Mouse (Mus musculus) kidney, embryonic 16.5 days (tissue): Measurements from ENCODE around the gene Tle4. TPM values are rescaled to one million over a fixed set of nuclear protein-coding genes. Genes with fewer than 3 reads are reported as not detected.

Experiments used
- ATAC-seq: fragments of 200-750 bp; cut with Nextera tagmentation; 2 replicates; pipeline ENCODE4 v1.8.0; 2017; ENCODE audit warnings: moderate TSS enrichment; ENCODE audit not compliant: low FRiP score, low TSS enrichment
- H3K27ac ChIP-seq: fragments of 300-500 bp; sonication (generic); 2 replicates; pipeline ENCODE4 v1.5.1; 2014; ENCODE audit warnings: low read length
- H3K27me3 ChIP-seq: fragments of 300-500 bp; sonication (generic); 2 replicates; pipeline ENCODE4 v1.6.1; 2014; ENCODE audit warnings: low read length, control low read depth, mixed read lengths; ENCODE audit not compliant: insufficient read depth
- H3K36me3 ChIP-seq: fragments of 300-500 bp; sonication (generic); 2 replicates; pipeline ENCODE4 v1.6.1; 2014; ENCODE audit warnings: low read length, control low read depth, mixed read lengths; ENCODE audit not compliant: insufficient read depth
- H3K4me1 ChIP-seq: fragments of 300-500 bp; sonication (generic); 2 replicates; pipeline ENCODE4 v1.6.1; 2014; ENCODE audit warnings: low read length, control low read depth, mixed read lengths; ENCODE audit not compliant: insufficient read depth
- H3K4me2 ChIP-seq: fragments of 300-500 bp; sonication (generic); replicated peaks from 2 replicates; pipeline ENCODE4 v1.6.1; 2014; ENCODE audit warnings: low read depth, low read length
- H3K4me3 ChIP-seq: fragments of 300-500 bp; sonication (generic); 2 replicates; pipeline ENCODE4 v1.5.1; 2014; ENCODE audit warnings: mild to moderate bottlenecking, low read length
- H3K9ac ChIP-seq: fragments of 300-500 bp; sonication (generic); replicated peaks from 2 replicates; pipeline ENCODE4 v1.6.1; 2014; ENCODE audit warnings: low read length
- H3K9me3 ChIP-seq: fragments of 300-500 bp; sonication (generic); 2 replicates; pipeline ENCODE4 v1.6.1; 2016; ENCODE audit warnings: low read length, control low read depth
- WGBS: fragments of 180-500 bp; shearing (Covaris S2); extraction: QIAGEN DNeasy Blood & Tissue Kit; methylation state at CpG from one replicate; pipeline ENCODE4 v1.1.7; 2014; 5-methylcytosine and 5-hydroxymethylcytosine counted together
- polyA plus RNA-seq: library from polyadenylated mRNA; unstranded; fragments of >200 nt; fragmentation: Nextera tagmentation; extraction: Ambion mirVana; gene quantifications from 2 replicates; pipeline ENCODE4 v1.2.1, GENCODE M21; 2015

Gene Tle4
- polyA plus RNA-seq, 1 experiment from 2014 or later = 14.6 TPM

GRCm38 (mm10) chr19:14568879-14569278 lies 29.0 kb downstream of the Tle4 start:
- H3K36me3 ChIP-seq = no peaks in the 10 kb centered on the region
- no peak overlapping the region for H3K4me2 ChIP-seq
- no peak overlapping the region for H3K27ac ChIP-seq
- H3K4me3 ChIP-seq = no peak overlapping the region
- no peaks in the 10 kb centered on the region for H3K9me3 ChIP-seq
- peaks cover 21% of the 10 kb centered on the region for H3K4me1 ChIP-seq
- ATAC-seq = no peak
- no peak overlapping the region for H3K9ac ChIP-seq
- H3K27me3 ChIP-seq = no peaks in the 10 kb centered on the region

- Histone ChIP-seq H3K36me3 (no peaks in the 10 kb centered on the region), H3K9me3 (no peaks in the 10 kb centered on the region), H3K4me1 (peaks cover 21% of the 10 kb centered on the region), H3K27ac (no peak overlapping the region), H3K4me2 (no peak overlapping the region), H3K4me3 (no peak overlapping the region), H3K27me3 (no peaks in the 10 kb centered on the region), H3K9ac (no peak overlapping the region)
- WGBS = 44% methylated on average over 3 of the region's 3 CpGs
- ATAC-seq = no peak
Measured at GRCm38 (mm10) chr19:14567081-14567480, 30.8 kb downstream of the Tle4 start.

- Histone ChIP-seq H3K9ac (no peak overlapping the region), H3K9me3 (no peaks in the 10 kb centered on the region), H3K4me2 (no peak overlapping the region), H3K4me1 (peaks cover 21% of the 10 kb centered on the region), H3K4me3 (no peak overlapping the region), H3K27ac (no peak overlapping the region), H3K27me3 (no peaks in the 10 kb centered on the region), H3K36me3 (no peaks in the 10 kb centered on the region)
- 25% methylated on average over 5 of the region's 5 CpGs for WGBS
- ATAC-seq = peak; percentile 31; the same call in 1 of the 2 replicates
Measured at GRCm38 (mm10) chr19:14566564-14567021, 31.3 kb downstream of the Tle4 start.

GRCm38 (mm10) chr19:14565424-14566069 lies 32.3 kb downstream of the Tle4 start:
- Histone ChIP-seq H3K36me3 (no peaks in the 10 kb centered on the region), H3K4me1 (peaks cover 21% of the 10 kb centered on the region), H3K27ac (no peak overlapping the region), H3K27me3 (no peaks in the 10 kb centered on the region), H3K9me3 (no peaks in the 10 kb centered on the region), H3K4me3 (no peak overlapping the region), H3K4me2 (no peak overlapping the region), H3K9ac (no peak overlapping the region)
- 0 out of 2 replicates have a peak, but pooled peaks have one; percentile 46 for ATAC-seq
- 88% methylated on average over 4 of the region's 4 CpGs for WGBS

GRCm38 (mm10) chr19:14563273-14563959 lies 34.4 kb downstream of the Tle4 start:
- Histone ChIP-seq H3K4me1 (peaks cover 14% of the 10 kb centered on the region), H3K27ac (no peak overlapping the region), H3K4me2 (no peak overlapping the region), H3K9me3 (no peaks in the 10 kb centered on the region), H3K36me3 (no peaks in the 10 kb centered on the region), H3K4me3 (no peak overlapping the region), H3K9ac (no peak overlapping the region), H3K27me3 (no peaks in the 10 kb centered on the region)
- 88% methylated on average over 4 of the region's 4 CpGs for WGBS
- no peak for ATAC-seq

GRCm38 (mm10) chr19:14547871-14548270 lies 50.0 kb downstream of the Tle4 start:
- ATAC-seq = no peak
- Histone ChIP-seq H3K9me3 (no peaks in the 10 kb centered on the region), H3K27me3 (no peaks in the 10 kb centered on the region), H3K4me1 (no peaks in the 10 kb centered on the region), H3K27ac (no peak overlapping the region), H3K36me3 (no peaks in the 10 kb centered on the region), H3K9ac (no peak overlapping the region), H3K4me3 (no peak overlapping the region), H3K4me2 (no peak overlapping the region)
- WGBS = 81% methylated on average over 3 of the region's 3 CpGs

- 93% methylated on average over 8 of the region's 8 CpGs for WGBS
- no peak for ATAC-seq
- H3K27ac ChIP-seq = no peak overlapping the region
- no peak overlapping the region for H3K4me2 ChIP-seq
- H3K36me3 ChIP-seq = no peaks in the 10 kb centered on the region
- H3K4me3 ChIP-seq = no peak overlapping the region
- no peaks in the 10 kb centered on the region for H3K4me1 ChIP-seq
- H3K9ac ChIP-seq = no peak overlapping the region
- no peaks in the 10 kb centered on the region for H3K27me3 ChIP-seq
- no peaks in the 10 kb centered on the region for H3K9me3 ChIP-seq
Measured at GRCm38 (mm10) chr19:14547133-14547842, 50.6 kb downstream of the Tle4 start.

- H3K9me3 ChIP-seq = no peaks in the 10 kb centered on the region
- ATAC-seq = no peak
Measured at GRCm38 (mm10) chr19:14545485-14545884, 52.4 kb downstream of the Tle4 start.

GRCm38 (mm10) chr19:14543305-14543704 lies 54.5 kb downstream of the Tle4 start:
- no peaks in the 10 kb centered on the region for H3K4me1 ChIP-seq
- no peaks in the 10 kb centered on the region for H3K36me3 ChIP-seq
- no peak overlapping the region for H3K4me2 ChIP-seq
- 90% methylated on average over 1 of the region's 1 CpGs for WGBS
- H3K9me3 ChIP-seq = no peaks in the 10 kb centered on the region
- no peak overlapping the region for H3K4me3 ChIP-seq
- no peak for ATAC-seq
- no peak overlapping the region for H3K27ac ChIP-seq
- no peaks in the 10 kb centered on the region for H3K27me3 ChIP-seq
- no peak overlapping the region for H3K9ac ChIP-seq

More at GRCm38 (mm10) chr19:14545485-14545884, 52.4 kb downstream of the Tle4 start:
- no peaks in the 10 kb centered on the region for H3K27me3 ChIP-seq
- no peak overlapping the region for H3K4me3 ChIP-seq
- no peak overlapping the region for H3K4me2 ChIP-seq
- no peaks in the 10 kb centered on the region for H3K4me1 ChIP-seq
- H3K36me3 ChIP-seq = no peaks in the 10 kb centered on the region
- 86% methylated on average over 1 of the region's 1 CpGs for WGBS
- no peak overlapping the region for H3K9ac ChIP-seq
- H3K27ac ChIP-seq = no peak overlapping the region

GRCm38 (mm10) chr19:14540678-14541077 lies 57.2 kb downstream of the Tle4 start:
- Histone ChIP-seq H3K9ac (no peak overlapping the region), H3K4me1 (no peaks in the 10 kb centered on the region), H3K36me3 (no peaks in the 10 kb centered on the region), H3K27me3 (no peaks in the 10 kb centered on the region), H3K27ac (no peak overlapping the region), H3K4me3 (no peak overlapping the region), H3K9me3 (no peaks in the 10 kb centered on the region), H3K4me2 (no peak overlapping the region)
- WGBS = 68% methylated on average over 3 of the region's 3 CpGs
- no peak for ATAC-seq
